Mouse (Mus musculus): ENCODE measurements at regions not wholly inside any gene's neighbourhood (a gene's known extent, or its start where the extent isn't known, plus 50 kb on each side); places are given as distances from the start of the nearest gene placed in this dataset.
A peak's percentile ranks its signal among the peaks of the same experiment; 100 is the strongest.

- no peak for DNase-seq
Measured at GRCm38 (mm10) chr19:32881443-32881842, 124.1 kb downstream of the Pten start.

- no peak for DNase-seq
Measured at GRCm38 (mm10) chr19:32884279-32884678, 127.0 kb downstream of the Pten start.

- no peak for DNase-seq
Measured at GRCm38 (mm10) chr19:32885481-32886131, 128.3 kb downstream of the Pten start.

GRCm38 (mm10) chr19:32887190-32887589 is 129.9 kb downstream of the Pten start:
- DNase-seq: no peak

- DNase-seq: no peak
Measured at GRCm38 (mm10) chr19:32888616-32889305, 131.5 kb downstream of the Pten start.

GRCm38 (mm10) chr19:32890801-32891200 is 133.5 kb downstream of the Pten start:
- DNase-seq: no peak

GRCm38 (mm10) chr19:32892469-32892868 is 135.2 kb downstream of the Pten start:
- DNase-seq: no peak

- peak in 1 of 2 experiments; percentile 21 for DNase-seq
Measured at GRCm38 (mm10) chr19:32903454-32904108, 146.3 kb downstream of the Pten start.

GRCm38 (mm10) chr19:32904517-32904916 is 147.2 kb downstream of the Pten start:
- DNase-seq: no peak

GRCm38 (mm10) chr19:32905901-32906431 is 148.7 kb downstream of the Pten start:
- peak; percentile 19 to 38 for DNase-seq

GRCm38 (mm10) chr19:32906820-32907219 is 149.5 kb downstream of the Pten start:
- peak; percentile 7 to 20 for DNase-seq

- no peak for DNase-seq
Measured at GRCm38 (mm10) chr19:32910050-32910462, 152.8 kb downstream of the Pten start.

GRCm38 (mm10) chr19:32912323-32912722 is 155.0 kb downstream of the Pten start:
- DNase-seq: no peak

GRCm38 (mm10) chr19:32916507-32917280 is 159.4 kb downstream of the Pten start:
- no peak for DNase-seq

- DNase-seq: no peak
Measured at GRCm38 (mm10) chr19:32921021-32921420, 163.7 kb downstream of the Pten start.

GRCm38 (mm10) chr19:32923911-32924310 is 166.6 kb downstream of the Pten start:
- DNase-seq: no peak

- DNase-seq: no peak
Measured at GRCm38 (mm10) chr19:32925628-32926505, 168.6 kb downstream of the Pten start.

- no peak for DNase-seq
Measured at GRCm38 (mm10) chr19:32926571-32926970, 169.3 kb downstream of the Pten start.

- DNase-seq: no peak
Measured at GRCm38 (mm10) chr19:32933676-32934075, 176.4 kb downstream of the Pten start.

- peak; percentile 49 to 54 for DNase-seq
Measured at GRCm38 (mm10) chr19:32935638-32936037, 178.3 kb downstream of the Pten start.

- no peak for DNase-seq
Measured at GRCm38 (mm10) chr19:32937591-32937990, 180.3 kb downstream of the Pten start.

- DNase-seq: peak in 1 of 2 experiments; percentile 44
Measured at GRCm38 (mm10) chr19:32939692-32940091, 182.4 kb downstream of the Pten start.
